Mouse (Mus musculus) bone marrow, adult 2 months (tissue): ENCODE data around the gene Ripor1.

Source experiments
- CTCF ChIP-seq: fragments of 200-500 bp; IDR thresholded peaks from 2 replicates; pipeline ENCODE4 v1.5.1; 2011; ENCODE audit warnings: low read length, control low read depth; ENCODE audit not compliant: control insufficient read depth, insufficient read depth
- POLR2A ChIP-seq: fragments of 200-500 bp; IDR thresholded peaks from 2 replicates; pipeline ENCODE4 v1.6.1; 2011; ENCODE audit warnings: low read depth, mild to moderate bottlenecking, control low read depth, low read length, borderline replicate concordance; ENCODE audit not compliant: control insufficient read depth

GRCm38 (mm10) chr8:105579719-105580118 is 25.3 kb upstream of the Ripor1 start:
- TF ChIP-seq POLR2A (no peak), CTCF (no peak)
